Mouse (Mus musculus) heart, embryonic 14.5 days (tissue): ENCODE measurements around the gene Mindy1. TPM values are rescaled to one million over a fixed set of nuclear protein-coding genes. Genes with fewer than 3 reads are reported as not detected.

Experiments used
- ATAC-seq: fragments of 200-750 bp; cut with Nextera tagmentation; 2 replicates; pipeline ENCODE4 v1.8.0; 2017; ENCODE audit warnings: low read depth, moderate TSS enrichment; ENCODE audit not compliant: insufficient number of reproducible peaks, insufficient read depth, low FRiP score
- H3K27ac ChIP-seq, 2 experiments: fragments of 200-500 bp in 1 of 2; fragments of 300-500 bp in 1 of 2; sonication (generic) in 1 of 2; replicated peaks in 1 of 2; 2 replicates each; pipeline ENCODE4 v1.5.1; 2012 to 2014; ENCODE audit warnings: low read depth in 2 of 2, low read length in 2 of 2, control low read depth in 1 of 2, mild to moderate bottlenecking in 1 of 2, mixed read lengths in 1 of 2; ENCODE audit not compliant: control insufficient read depth in 1 of 2, insufficient read depth in 1 of 2
- H3K27me3 ChIP-seq: fragments of 300-500 bp; sonication (generic); 2 replicates; pipeline ENCODE4 v1.6.1; 2014; ENCODE audit warnings: mild to moderate bottlenecking, low read length, control low read depth; ENCODE audit not compliant: control insufficient read depth, insufficient read depth
- H3K36me3 ChIP-seq: fragments of 300-500 bp; sonication (generic); 2 replicates; pipeline ENCODE4 v1.6.1; 2014; ENCODE audit warnings: mild to moderate bottlenecking, control low read depth, low read length, mixed read lengths; ENCODE audit not compliant: control insufficient read depth, insufficient read depth
- H3K4me1 ChIP-seq, 2 experiments: fragments of 200-500 bp in 1 of 2; fragments of 300-500 bp in 1 of 2; sonication (generic) in 1 of 2; 2 replicates each; pipeline ENCODE4 v1.6.1; 2012 to 2014; ENCODE audit warnings: low read length in 2 of 2, control low read depth in 1 of 2, mixed read lengths in 1 of 2; ENCODE audit not compliant: control insufficient read depth in 2 of 2, insufficient read depth in 2 of 2
- H3K4me2 ChIP-seq: fragments of 300-500 bp; sonication (generic); 2 replicates; pipeline ENCODE4 v1.6.1; 2014; ENCODE audit warnings: mild to moderate bottlenecking, low read length
- H3K4me3 ChIP-seq, 2 experiments: fragments of 200-500 bp in 1 of 2; fragments of 300-500 bp in 1 of 2; sonication (generic) in 1 of 2; 2 replicates each; pipeline ENCODE4 v1.5.1; 2012 to 2014; ENCODE audit warnings: low read length in 2 of 2, mild to moderate bottlenecking in 2 of 2, control low read depth in 1 of 2, low read depth in 1 of 2, moderate library complexity in 1 of 2; ENCODE audit not compliant: control insufficient read depth in 1 of 2, insufficient read depth in 1 of 2
- H3K9ac ChIP-seq: fragments of 300-500 bp; sonication (generic); 2 replicates; pipeline ENCODE4 v1.6.1; 2014; ENCODE audit warnings: mild to moderate bottlenecking, low read length
- H3K9me3 ChIP-seq: fragments of 300-500 bp; sonication (generic); 2 replicates; pipeline ENCODE4 v1.6.1; 2016; ENCODE audit warnings: low read length, control low read depth; ENCODE audit not compliant: control insufficient read depth
- WGBS: fragments of 180-500 bp; shearing (Covaris S2); extraction: QIAGEN DNeasy Blood & Tissue Kit; methylation state at CpG from one replicate; pipeline ENCODE4 v1.1.7; 2014; 5-methylcytosine and 5-hydroxymethylcytosine counted together
- polyA plus RNA-seq: library from polyadenylated mRNA; unstranded; fragments of >200 nt; fragmentation: Nextera tagmentation; extraction: Ambion mirVana; gene quantifications from 2 replicates; pipeline ENCODE4 v1.2.1, GENCODE M21; 2014

Mindy1 gene
- polyA plus RNA-seq, 1 experiment from 2014 or later: 28.8 TPM

DNA sequence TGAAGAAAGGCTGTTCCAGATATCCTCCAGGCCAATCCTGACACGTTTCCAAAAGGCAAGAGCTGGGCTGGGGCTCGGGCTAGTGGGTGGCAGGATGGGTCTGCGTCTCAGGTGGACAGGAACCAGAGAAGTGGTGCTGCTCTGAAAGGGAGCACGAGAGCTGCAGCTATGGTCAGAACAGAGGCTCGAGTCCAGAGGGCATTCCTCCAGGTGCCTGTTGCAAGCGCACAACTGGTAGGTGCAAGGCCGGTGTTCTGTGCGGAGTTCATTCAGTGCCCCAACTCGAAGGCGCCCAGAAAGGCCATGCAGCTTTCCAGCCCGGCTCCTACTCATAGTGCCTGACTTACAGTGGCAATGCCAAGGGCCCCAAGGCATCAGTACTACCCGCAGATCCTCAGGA lies 41.2 kb upstream of the Mindy1 start:
- Histone ChIP-seq H3K27me3 (no peaks in the 10 kb centered on the region), H3K27ac (no peak overlapping the region), H3K36me3 (peaks cover 34% of the 10 kb centered on the region), H3K9ac (no peak overlapping the region), H3K9me3 (no peaks in the 10 kb centered on the region), H3K4me2 (no peak overlapping the region), H3K4me3 (no peak overlapping the region), H3K4me1 (peaks cover 6 to 9% of the 10 kb centered on the region in 2 experiments; a peak in 2 of 4 replicates)
- ATAC-seq: no peak
- 83% methylated on average over 12 of the region's 12 CpGs for WGBS

DNA sequence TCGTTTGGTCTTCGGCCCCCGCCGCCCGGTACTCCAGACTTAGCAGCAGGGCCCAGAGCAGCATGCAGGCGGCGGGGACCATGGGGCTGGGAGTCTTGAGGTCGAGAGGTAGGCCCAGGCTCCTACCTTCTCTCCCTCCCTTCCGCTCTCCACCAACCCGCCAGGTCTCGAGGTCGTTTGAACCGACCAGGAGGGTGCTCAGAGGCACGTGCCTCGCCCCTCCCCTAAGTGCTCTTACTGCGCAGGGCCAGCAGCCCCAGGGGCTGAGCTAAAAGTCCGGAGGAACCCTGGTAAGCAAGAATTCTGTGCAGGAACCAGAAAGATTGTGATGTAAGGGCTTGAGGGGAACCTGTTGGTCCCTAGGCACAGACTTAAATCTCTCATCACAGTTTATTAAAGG lies 40.2 kb upstream of the Mindy1 start:
- Histone ChIP-seq H3K36me3 (peaks cover 25% of the 10 kb centered on the region), H3K9ac (peak overlapping the region; percentile 52; the same call in 1 of the 2 replicates), H3K27ac (no peak overlapping the region), H3K4me3 (peak overlapping the region in 1 of 2 experiments; percentile 2; a peak in 1 of 4 replicates), H3K27me3 (no peaks in the 10 kb centered on the region), H3K4me1 (peaks cover 6 to 9% of the 10 kb centered on the region in 2 experiments; a peak in 2 of 4 replicates), H3K9me3 (no peaks in the 10 kb centered on the region), H3K4me2 (peak overlapping the region; percentile 34)
- ATAC-seq: no peak
- 22% methylated on average over 17 of the region's 17 CpGs for WGBS

DNA sequence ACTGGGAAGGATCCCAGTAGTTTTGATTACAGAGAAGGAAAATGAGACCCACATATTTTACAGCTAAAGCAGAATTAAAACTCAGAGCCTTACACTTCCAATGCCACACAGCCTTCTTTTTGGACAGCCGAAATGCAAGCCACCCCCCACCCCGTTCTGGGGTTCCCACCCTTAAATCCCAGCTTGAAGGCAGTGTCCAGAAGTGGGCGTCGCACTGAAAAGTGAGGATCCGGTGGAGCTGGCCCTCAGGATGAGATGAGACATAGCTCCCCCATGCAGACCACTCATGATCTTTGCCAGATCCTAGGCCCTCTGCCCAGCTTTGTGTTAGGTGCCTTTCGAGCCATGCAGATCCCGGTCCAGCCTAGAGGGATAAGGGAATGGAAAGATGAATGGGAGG lies 39.6 kb upstream of the Mindy1 start, which contains the start of gene Gm128:
Gene Gm128, minus strand, starts transcription at position 101 of the 400 bp plus-strand sequence.
- Histone ChIP-seq H3K36me3 (peaks cover 19% of the 10 kb centered on the region), H3K4me3 (peak within 1 kb of the TSS in 1 of 2 experiments; percentile 2; a peak in 1 of 4 replicates), H3K27me3 (no peaks in the 10 kb centered on the region), H3K4me2 (peak within 1 kb of the TSS; percentile 34), H3K9me3 (no peaks in the 10 kb centered on the region), H3K4me1 (peaks cover 6 to 9% of the 10 kb centered on the region in 2 experiments; a peak in 2 of 4 replicates), H3K27ac (no peak within 1 kb of the TSS), H3K9ac (peak within 1 kb of the TSS; percentile 52; the same call in 1 of the 2 replicates)
- ATAC-seq: no peak
- 77% methylated on average over 7 of the region's 7 CpGs for WGBS

DNA sequence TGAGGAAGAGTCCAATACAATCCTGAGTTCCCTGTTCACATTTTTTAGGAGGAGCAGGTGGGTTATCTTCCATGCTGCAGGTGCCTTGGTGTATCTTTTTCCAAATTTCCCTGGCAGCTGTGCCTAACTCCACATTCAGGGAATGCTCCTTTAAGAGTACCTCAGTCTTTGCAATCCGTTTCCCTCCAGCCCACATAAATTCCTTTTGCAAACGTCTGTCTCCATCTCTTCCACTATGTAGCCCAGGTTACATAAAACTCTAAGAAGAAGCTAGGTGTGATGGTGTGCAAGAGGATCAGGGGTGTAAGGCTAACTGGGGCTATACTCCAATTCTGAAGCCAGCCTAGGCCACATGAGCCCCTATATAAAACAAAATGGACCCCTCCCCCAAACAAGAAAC lies 38.1 kb upstream of the Mindy1 start:
- no peak overlapping the region for H3K9ac ChIP-seq
- no peak for ATAC-seq
- H3K4me3 ChIP-seq: no peak overlapping the region
- H3K4me2 ChIP-seq: no peak overlapping the region
- peaks cover 0 to 6% of the 10 kb centered on the region in 2 experiments; a peak in 1 of 4 replicates for H3K4me1 ChIP-seq
- H3K27ac ChIP-seq: no peak overlapping the region
- H3K9me3 ChIP-seq: no peaks in the 10 kb centered on the region
- whole genome bisulfite sequencing: 75% methylated on average over 2 of the region's 2 CpGs
- H3K36me3 ChIP-seq: peaks cover 4% of the 10 kb centered on the region; the same call in 1 of the 2 replicates
- H3K27me3 ChIP-seq: no peaks in the 10 kb centered on the region

DNA sequence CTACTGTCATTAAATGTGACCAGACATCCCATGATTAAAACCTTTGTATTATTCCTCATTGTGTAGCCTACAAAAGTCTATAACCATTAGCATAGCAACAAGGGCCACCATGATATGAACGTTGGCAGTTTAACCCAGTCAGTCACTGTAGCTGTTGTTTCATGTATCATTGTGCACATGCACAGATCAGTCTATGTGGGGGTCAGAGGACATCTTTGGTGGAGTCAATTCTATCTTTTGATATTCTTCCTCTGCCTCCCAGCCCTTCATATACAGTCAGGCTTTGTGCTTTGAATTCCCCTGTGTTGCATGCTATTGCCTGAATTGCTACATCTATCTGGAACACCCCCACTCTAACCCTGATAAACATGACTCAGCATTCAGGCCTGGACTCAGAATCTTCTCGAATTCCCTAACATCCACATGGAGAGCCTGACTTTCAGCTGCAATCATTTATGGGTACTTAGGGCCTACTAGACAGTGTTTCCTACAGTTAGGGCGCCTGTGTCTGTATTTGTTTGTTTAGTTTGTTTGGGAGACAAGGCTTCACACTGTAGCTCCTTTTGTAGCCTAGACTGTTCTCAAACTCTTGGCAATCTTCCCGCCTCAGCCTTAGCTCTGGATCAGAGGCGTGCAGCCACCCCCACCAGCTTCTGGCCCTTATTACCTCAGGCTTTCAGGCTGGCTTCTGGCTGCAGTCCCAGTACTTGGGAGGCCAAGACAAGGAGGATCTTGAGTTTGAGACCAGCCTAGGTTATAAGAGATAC lies 34.5 kb upstream of the Mindy1 start:
- Histone ChIP-seq H3K4me2 (no peak overlapping the region), H3K9ac (no peak overlapping the region), H3K27me3 (no peaks in the 10 kb centered on the region), H3K9me3 (no peaks in the 10 kb centered on the region), H3K36me3 (peaks cover 5% of the 10 kb centered on the region; the same call in 1 of the 2 replicates), H3K4me3 (no peak overlapping the region), H3K4me1 (no peaks in the 10 kb centered on the region; a peak in 1 of 4 replicates), H3K27ac (no peak overlapping the region)
- 74% methylated on average over 5 of the region's 5 CpGs for WGBS
- ATAC-seq: no peak

DNA sequence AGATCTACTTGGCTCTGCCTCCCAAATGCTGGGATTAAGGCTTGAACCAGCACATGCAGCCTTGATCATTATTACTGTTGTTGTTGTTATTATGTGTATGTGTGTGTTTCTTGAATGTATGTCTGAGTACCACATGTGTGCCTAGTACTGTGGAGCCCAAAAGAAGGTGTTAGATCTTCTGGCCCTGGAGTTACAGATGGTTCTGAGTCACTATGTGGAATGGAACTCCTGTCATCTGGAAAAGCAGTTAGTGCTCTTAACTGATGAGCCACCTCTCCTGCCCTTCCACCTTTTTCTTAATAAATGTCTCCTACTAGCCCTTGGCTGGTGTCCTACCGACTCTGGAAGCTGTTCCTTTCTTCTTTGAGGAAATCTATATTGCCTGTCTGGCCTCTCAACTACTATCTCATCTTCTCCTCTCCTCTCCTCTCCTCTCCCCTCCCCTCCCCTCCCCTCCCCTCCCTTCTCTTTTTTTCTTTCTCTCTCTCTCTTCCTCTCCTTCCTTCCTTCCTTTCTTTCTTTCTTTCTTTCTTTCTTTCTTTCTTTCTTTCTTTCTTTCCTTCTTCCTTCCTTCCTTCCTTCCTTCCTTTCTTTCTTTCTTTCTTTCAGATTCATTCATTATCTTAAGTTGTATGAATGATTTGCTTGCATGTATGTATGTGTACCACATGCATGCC lies 33.3 kb upstream of the Mindy1 start:
- Histone ChIP-seq H3K27me3 (no peaks in the 10 kb centered on the region), H3K9ac (no peak overlapping the region)

DNA sequence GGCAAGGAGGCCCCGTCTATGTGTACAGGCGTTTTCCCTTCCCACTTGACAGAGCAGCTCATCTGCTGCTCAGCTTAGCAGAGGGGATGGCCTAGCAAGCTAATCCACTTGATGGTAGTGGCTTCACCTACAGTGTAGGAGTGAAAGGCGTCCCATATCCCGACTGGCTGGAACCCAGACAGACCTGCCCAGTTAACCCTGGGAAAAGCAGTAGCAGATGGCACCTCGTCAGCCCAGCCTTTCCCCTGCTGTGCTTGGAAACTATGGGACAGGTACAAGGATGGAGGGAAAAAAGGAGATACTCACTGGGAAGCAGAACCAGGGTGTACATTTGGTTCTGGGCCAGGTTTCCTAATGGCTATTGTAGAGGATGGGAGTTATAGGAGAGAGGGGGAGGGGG lies 30.8 kb upstream of the Mindy1 start:
- Histone ChIP-seq H3K4me3 (no peak overlapping the region), H3K9me3 (no peaks in the 10 kb centered on the region), H3K27ac (no peak overlapping the region), H3K4me1 (no peaks in the 10 kb centered on the region), H3K4me2 (no peak overlapping the region), H3K36me3 (peaks cover 37% of the 10 kb centered on the region), H3K9ac (no peak overlapping the region), H3K27me3 (no peaks in the 10 kb centered on the region)
- no peak for ATAC-seq
- WGBS: 72% methylated on average over 5 of the region's 5 CpGs

More for the DNA sequence above, 33.3 kb upstream of the Mindy1 start:
- no peak overlapping the region for H3K4me2 ChIP-seq
- no peak overlapping the region for H3K4me3 ChIP-seq
- peaks cover 14% of the 10 kb centered on the region for H3K36me3 ChIP-seq
- H3K4me1 ChIP-seq: no peaks in the 10 kb centered on the region
- WGBS: 74% methylated on average over 1 of the region's 1 CpGs
- no peak for ATAC-seq
- H3K9me3 ChIP-seq: no peaks in the 10 kb centered on the region
- no peak overlapping the region for H3K27ac ChIP-seq
